Mouse (Mus musculus): Measurements from ENCODE around the gene Gm21103. TPM values are rescaled to one million over a fixed set of nuclear protein-coding genes. Genes with fewer than 3 reads are reported as not detected.
A peak's percentile ranks its signal among the peaks of the same experiment; 100 is the strongest.
"Not testable (repeated sequence)": the region's sequence is repeated elsewhere in the genome, so short reads cannot be mapped to it uniquely, and the experiment has no call there.

The Gm21103 gene
- not detected in 2 replicates for polyA plus RNA-seq (2015; fragmentation: Nextera tagmentation; extraction: Ambion mirVana)

- ATAC-seq (ENCODE audit: low FRiP score, low TSS enrichment); H3K9ac ChIP-seq (ENCODE audit: low read length): not testable (repeated sequence)
Measured at GRCm38 (mm10) chr14:6304743-6305142, at the start of gene Gm21103. Gene Gm21103 (minus strand): TSS chr14:6304843.

DNA sequence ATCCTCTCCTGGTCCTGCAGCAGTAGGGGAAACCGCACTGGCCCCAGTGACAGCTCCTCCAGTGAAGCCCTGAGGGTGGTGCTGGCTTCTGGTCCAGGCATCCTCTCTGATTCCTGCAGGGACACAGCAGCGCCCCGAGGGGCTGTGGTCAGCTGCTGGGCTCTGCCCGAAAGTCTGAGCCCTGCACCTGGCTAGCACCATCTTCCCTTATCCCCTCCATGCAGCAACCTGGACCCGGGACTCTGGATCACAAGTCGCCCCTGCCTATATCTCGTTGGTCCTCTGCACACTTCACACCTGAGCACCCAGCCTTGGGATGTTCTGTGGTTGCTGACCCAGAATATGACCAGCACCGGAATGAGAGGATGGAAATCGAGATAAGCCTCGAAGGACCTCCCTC lies 38.9 kb upstream of the Gm21103 start, which contains the start of gene Gm3618:
Gm3618 (minus strand) TSS at position 101 of the 400 bp plus-strand sequence.
- DNase-seq (ENCODE audit: low spot score); H3K4me2 ChIP-seq (replicated peaks; ENCODE audit: low read depth); H3K4me3 ChIP-seq (ENCODE audit: low read depth, low read length); ATAC-seq (ENCODE audit: low FRiP score, low TSS enrichment); H3K9me3 ChIP-seq (ENCODE audit: control insufficient read depth, low read length); H3K27me3 ChIP-seq (ENCODE audit: control insufficient read depth, insufficient read depth, low read length); H3K27ac ChIP-seq (replicated peaks); H3K4me1 ChIP-seq (replicated peaks; ENCODE audit: control insufficient read depth, insufficient read depth); H3K9ac ChIP-seq (ENCODE audit: low read length); H3K36me3 ChIP-seq (ENCODE audit: control insufficient read depth, insufficient read depth, low read length): not testable (repeated sequence)
- whole genome bisulfite sequencing: no CpG with 5 or more reads among the region's 10 CpGs

More at GRCm38 (mm10) chr14:6304743-6305142, at the start of gene Gm21103:
- WGBS: 83% methylated on average over 2 of the region's 2 CpGs
- H3K9me3 ChIP-seq (ENCODE audit: control insufficient read depth, low read length); H3K36me3 ChIP-seq (ENCODE audit: control insufficient read depth, insufficient read depth, low read length); H3K4me1 ChIP-seq (replicated peaks; ENCODE audit: control insufficient read depth, insufficient read depth); DNase-seq (ENCODE audit: low spot score); H3K4me2 ChIP-seq (replicated peaks; ENCODE audit: low read depth); H3K4me3 ChIP-seq (ENCODE audit: low read depth, low read length); H3K27me3 ChIP-seq (ENCODE audit: control insufficient read depth, insufficient read depth, low read length); H3K27ac ChIP-seq (replicated peaks): not testable (repeated sequence)

- not testable (repeated sequence) for ATAC-seq (ENCODE audit: low FRiP score, low TSS enrichment); H3K36me3 ChIP-seq (ENCODE audit: control insufficient read depth, insufficient read depth, low read length); H3K9me3 ChIP-seq (ENCODE audit: control insufficient read depth, low read length); H3K27ac ChIP-seq (replicated peaks); H3K27me3 ChIP-seq (ENCODE audit: control insufficient read depth, insufficient read depth, low read length); H3K4me1 ChIP-seq (replicated peaks; ENCODE audit: control insufficient read depth, insufficient read depth); H3K9ac ChIP-seq (ENCODE audit: low read length)
- Histone ChIP-seq H3K4me3 (ENCODE audit: low read depth, low read length) (peak within 1 kb of the TSS; percentile 37), H3K4me2 (replicated peaks; ENCODE audit: low read depth) (peak within 1 kb of the TSS; percentile 55)
- peak; percentile 23 for DNase-seq (ENCODE audit: low spot score)
- WGBS: 4% methylated on average over 26 of the region's 57 CpGs
Measured at GRCm38 (mm10) chr14:6286931-6287715, 17.5 kb downstream of the Gm21103 start, which contains the start of gene Gm3411. Gene Gm3411 (minus strand): TSS chr14:6287250.

Other genes starting within 250 kb of the Gm21103 start
- gene Gm6337, start 246.6 kb downstream of the Gm21103 start, polyA plus RNA-seq (2015; fragmentation: Nextera tagmentation; extraction: Ambion mirVana): not detected in 2 replicates
- gene Gm8206, start 210.9 kb downstream of the Gm21103 start, polyA plus RNA-seq (2015; fragmentation: Nextera tagmentation; extraction: Ambion mirVana): 0.80 and 0.86 TPM in 2 replicates
- 0.68 and 0.85 TPM in 2 replicates for gene Gm3468, start 196.2 kb downstream of the Gm21103 start, polyA plus RNA-seq (2015; fragmentation: Nextera tagmentation; extraction: Ambion mirVana)
- gene Gm3476, start 179.0 kb downstream of the Gm21103 start, polyA plus RNA-seq (2015; fragmentation: Nextera tagmentation; extraction: Ambion mirVana): not detected in 2 replicates
- not detected in 2 replicates for gene Gm21560, start 85.6 kb downstream of the Gm21103 start, polyA plus RNA-seq (2015; fragmentation: Nextera tagmentation; extraction: Ambion mirVana)
- gene Gm3411, start 17.6 kb downstream of the Gm21103 start, polyA plus RNA-seq (2015; fragmentation: Nextera tagmentation; extraction: Ambion mirVana): 0.28 and 0.54 TPM in 2 replicates
- not detected in 2 replicates for gene Gm3618, start 38.8 kb upstream of the Gm21103 start, polyA plus RNA-seq (2015; fragmentation: Nextera tagmentation; extraction: Ambion mirVana)
- gene Gm16440, start 85.5 kb upstream of the Gm21103 start, polyA plus RNA-seq (2015; fragmentation: Nextera tagmentation; extraction: Ambion mirVana): not detected in 2 replicates
- gene Gm3591, start 107.6 kb upstream of the Gm21103 start, polyA plus RNA-seq (2015; fragmentation: Nextera tagmentation; extraction: Ambion mirVana): 0.13 and 0.21 TPM in 2 replicates
- not detected in 2 replicates for gene Gm3594, start 139.8 kb upstream of the Gm21103 start, polyA plus RNA-seq (2015; fragmentation: Nextera tagmentation; extraction: Ambion mirVana)
- gene Gm8356, start 232.4 kb upstream of the Gm21103 start, polyA plus RNA-seq (2015; fragmentation: Nextera tagmentation; extraction: Ambion mirVana): not detected in 2 replicates